Mouse (Mus musculus) lung, embryonic 16.5 days (tissue): ENCODE results near the gene Ros1. TPM values are rescaled to one million over a fixed set of nuclear protein-coding genes. Genes with fewer than 3 reads are reported as not detected.

ENCODE experiments used
- ATAC-seq: fragments of 200-750 bp; cut with Nextera tagmentation; 2 replicates; pipeline ENCODE4 v1.8.0; 2017; ENCODE audit warnings: low read depth, mild to moderate bottlenecking, moderate library complexity
- H3K27ac ChIP-seq: fragments of 300-500 bp; sonication (generic); 2 replicates; pipeline ENCODE4 v1.5.1; 2014; ENCODE audit warnings: mild to moderate bottlenecking, control low read depth, low read length
- H3K27me3 ChIP-seq: fragments of 300-500 bp; sonication (generic); 2 replicates; pipeline ENCODE4 v1.6.1; 2014; ENCODE audit warnings: low read depth, low read length, mixed read lengths; ENCODE audit not compliant: control insufficient read depth, insufficient read depth
- H3K36me3 ChIP-seq: fragments of 300-500 bp; sonication (generic); 2 replicates; pipeline ENCODE4 v1.6.1; 2014; ENCODE audit warnings: low read length; ENCODE audit not compliant: control insufficient read depth, insufficient read depth
- H3K4me1 ChIP-seq: fragments of 300-500 bp; sonication (generic); replicated peaks from 2 replicates; pipeline ENCODE4 v1.6.1; 2014; ENCODE audit warnings: low read length, mixed read lengths; ENCODE audit not compliant: control insufficient read depth, insufficient read depth
- H3K4me2 ChIP-seq: fragments of 300-500 bp; sonication (generic); 2 replicates; pipeline ENCODE4 v1.6.1; 2014; ENCODE audit warnings: low read depth, low read length, control low read depth
- H3K4me3 ChIP-seq: fragments of 300-500 bp; sonication (generic); 2 replicates; pipeline ENCODE4 v1.5.1; 2014; ENCODE audit warnings: mild to moderate bottlenecking, low read length, control low read depth
- H3K9ac ChIP-seq: fragments of 300-500 bp; sonication (generic); 2 replicates; pipeline ENCODE4 v1.6.1; 2014; ENCODE audit warnings: low read length, control low read depth
- H3K9me3 ChIP-seq: fragments of 300-500 bp; sonication (generic); 2 replicates; pipeline ENCODE4 v1.6.1; 2016; ENCODE audit warnings: low read length; ENCODE audit not compliant: control insufficient read depth
- WGBS: fragments of 180-500 bp; shearing (Covaris S2); extraction: QIAGEN DNeasy Blood & Tissue Kit; methylation state at CpG from one replicate; pipeline ENCODE4 v1.1.7; 2014; 5-methylcytosine and 5-hydroxymethylcytosine counted together
- polyA plus RNA-seq: library from polyadenylated mRNA; unstranded; fragments of >200 nt; fragmentation: Nextera tagmentation; extraction: Ambion mirVana; gene quantifications from 2 replicates; pipeline ENCODE4 v1.2.1, GENCODE M21; 2015

Gene Ros1
- polyA plus RNA-seq, 1 experiment from 2014 or later = 0.23 TPM

DNA sequence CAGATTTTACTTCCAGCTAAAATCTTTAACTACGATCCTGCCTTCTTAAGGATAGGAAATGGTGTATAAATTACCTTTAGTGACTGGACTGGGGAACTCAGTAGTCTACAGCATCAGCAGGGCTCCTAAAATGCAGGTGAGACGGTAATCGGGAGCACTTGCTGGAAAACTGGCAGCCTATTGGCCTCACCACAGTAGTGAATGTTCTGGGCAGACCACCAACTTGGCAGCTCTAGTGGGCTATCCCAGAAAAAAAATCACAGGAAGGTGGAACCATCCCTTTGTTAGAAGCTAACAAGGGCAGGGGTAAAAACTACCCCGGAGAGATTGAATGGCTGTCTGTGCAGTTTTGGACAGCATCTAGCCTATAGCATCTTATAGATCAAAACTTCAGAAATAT, 102.9 kb downstream of the Ros1 start:
- Histone ChIP-seq H3K9ac (no peak overlapping the region), H3K4me1 (no peaks in the 10 kb centered on the region), H3K9me3 (no peaks in the 10 kb centered on the region), H3K4me3 (no peak overlapping the region), H3K36me3 (no peaks in the 10 kb centered on the region), H3K27ac (no peak overlapping the region), H3K27me3 (no peaks in the 10 kb centered on the region), H3K4me2 (no peak overlapping the region)
- WGBS = 88% methylated on average over 4 of the region's 4 CpGs
- ATAC-seq = no peak

DNA sequence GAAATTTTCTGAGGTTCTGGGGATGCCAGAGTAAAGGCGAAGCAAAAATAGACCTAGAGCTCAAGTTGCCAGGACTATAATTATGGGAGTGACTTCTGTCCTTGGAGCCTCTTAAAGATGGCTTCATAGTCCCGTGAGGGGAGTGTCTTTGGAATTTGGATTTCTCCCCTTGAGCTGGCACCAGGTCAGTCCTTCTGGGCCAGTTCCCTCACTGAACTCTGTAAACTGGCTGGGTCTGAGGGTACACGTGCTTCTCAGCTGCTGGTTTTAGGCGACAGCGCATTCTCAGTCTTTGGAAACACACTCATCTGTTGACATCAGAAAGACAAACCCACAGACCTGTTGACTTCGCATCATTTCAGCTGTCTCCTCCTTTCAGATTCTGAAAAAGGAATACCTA, 108.4 kb downstream of the Ros1 start:
- H3K4me1 ChIP-seq = no peaks in the 10 kb centered on the region
- H3K9me3 ChIP-seq = no peaks in the 10 kb centered on the region
- no peak overlapping the region for H3K9ac ChIP-seq

GRCm38 (mm10) chr10:52072482-52072881, 122.6 kb downstream of the Ros1 start:
- Histone ChIP-seq H3K4me1 (no peaks in the 10 kb centered on the region), H3K4me3 (no peak overlapping the region), H3K9me3 (no peaks in the 10 kb centered on the region), H3K27ac (no peak overlapping the region), H3K4me2 (no peak overlapping the region), H3K9ac (no peak overlapping the region), H3K36me3 (no peaks in the 10 kb centered on the region), H3K27me3 (no peaks in the 10 kb centered on the region)
- 0 out of 2 replicates have a peak, but pooled peaks have one; percentile 43 for ATAC-seq

More for the DNA sequence above, 108.4 kb downstream of the Ros1 start:
- no peaks in the 10 kb centered on the region for H3K36me3 ChIP-seq
- 77% methylated on average over 6 of the region's 6 CpGs for WGBS
- no peaks in the 10 kb centered on the region for H3K27me3 ChIP-seq
- no peak overlapping the region for H3K27ac ChIP-seq
- no peak overlapping the region for H3K4me2 ChIP-seq
- no peak for ATAC-seq
- H3K4me3 ChIP-seq = no peak overlapping the region

DNA sequence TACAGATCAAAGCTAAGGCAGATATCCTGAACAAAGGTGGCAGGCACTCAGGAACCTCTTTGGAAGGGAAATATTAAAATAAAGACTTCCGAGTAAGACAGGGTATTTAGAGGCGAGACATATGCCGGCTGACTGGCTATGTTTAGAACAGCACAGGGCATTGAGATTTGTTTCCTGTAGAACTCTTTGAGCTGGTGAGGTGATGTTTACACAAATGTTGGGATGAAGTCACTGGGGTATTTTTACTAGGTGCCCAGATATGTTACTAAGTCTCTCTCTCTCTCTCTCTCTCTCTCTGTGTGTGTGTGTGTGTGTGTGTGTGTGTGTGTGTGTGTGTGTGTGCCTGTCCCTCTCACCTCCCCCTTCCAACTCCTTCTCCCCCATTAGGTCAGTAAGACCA, 146.8 kb downstream of the Ros1 start:
- H3K4me2 ChIP-seq = no peak overlapping the region
- H3K36me3 ChIP-seq = no peaks in the 10 kb centered on the region
- H3K27ac ChIP-seq = no peak overlapping the region
- H3K27me3 ChIP-seq = no peaks in the 10 kb centered on the region
- no peak overlapping the region for H3K9ac ChIP-seq
- H3K9me3 ChIP-seq = no peaks in the 10 kb centered on the region
- H3K4me1 ChIP-seq = no peaks in the 10 kb centered on the region
- no peak for ATAC-seq
- 27% methylated on average over 3 of the region's 3 CpGs for WGBS
- no peak overlapping the region for H3K4me3 ChIP-seq

DNA sequence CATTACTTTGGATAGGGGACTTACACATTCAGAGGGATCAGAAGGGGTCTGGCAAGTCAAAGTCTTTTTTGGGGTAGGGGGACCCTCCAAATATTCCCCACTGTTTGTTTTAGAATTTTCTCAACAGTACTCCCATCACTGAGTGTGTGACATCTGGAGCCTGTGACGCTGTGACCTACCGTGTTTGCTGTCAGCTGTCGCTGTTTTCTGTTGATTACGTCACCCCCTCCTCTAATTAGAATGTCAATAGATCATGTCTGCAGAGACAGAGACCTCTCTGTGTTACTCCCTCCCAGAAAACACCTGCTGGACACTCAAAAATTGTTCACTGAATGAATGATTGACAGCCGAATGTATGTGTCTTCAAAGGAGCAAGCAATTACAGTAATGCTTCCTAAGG, 152.0 kb downstream of the Ros1 start:
- H3K4me2 ChIP-seq = no peak overlapping the region
- ATAC-seq = no peak
- WGBS = 62% methylated on average over 5 of the region's 5 CpGs
- no peak overlapping the region for H3K9ac ChIP-seq
- no peak overlapping the region for H3K27ac ChIP-seq
- H3K9me3 ChIP-seq = no peaks in the 10 kb centered on the region
- no peaks in the 10 kb centered on the region for H3K4me1 ChIP-seq
- no peaks in the 10 kb centered on the region for H3K36me3 ChIP-seq
- no peaks in the 10 kb centered on the region for H3K27me3 ChIP-seq
- H3K4me3 ChIP-seq = no peak overlapping the region

GRCm38 (mm10) chr10:52039392-52039791, 155.7 kb downstream of the Ros1 start:
- no peak overlapping the region for H3K27ac ChIP-seq
- WGBS = 86% methylated on average over 1 of the region's 1 CpGs
- H3K4me2 ChIP-seq = no peak overlapping the region
- H3K4me1 ChIP-seq = no peaks in the 10 kb centered on the region
- H3K9ac ChIP-seq = no peak overlapping the region
- no peaks in the 10 kb centered on the region for H3K36me3 ChIP-seq
- no peak for ATAC-seq
- no peaks in the 10 kb centered on the region for H3K9me3 ChIP-seq
- no peaks in the 10 kb centered on the region for H3K27me3 ChIP-seq
- H3K4me3 ChIP-seq = no peak overlapping the region

- no peak for ATAC-seq
- Histone ChIP-seq H3K9me3 (no peaks in the 10 kb centered on the region), H3K4me3 (no peak overlapping the region), H3K4me1 (no peaks in the 10 kb centered on the region), H3K27me3 (peaks cover 24% of the 10 kb centered on the region), H3K36me3 (no peaks in the 10 kb centered on the region), H3K27ac (no peak overlapping the region), H3K9ac (no peak overlapping the region), H3K4me2 (no peak overlapping the region)
Measured at GRCm38 (mm10) chr10:52033729-52034128, 161.3 kb downstream of the Ros1 start.

DNA sequence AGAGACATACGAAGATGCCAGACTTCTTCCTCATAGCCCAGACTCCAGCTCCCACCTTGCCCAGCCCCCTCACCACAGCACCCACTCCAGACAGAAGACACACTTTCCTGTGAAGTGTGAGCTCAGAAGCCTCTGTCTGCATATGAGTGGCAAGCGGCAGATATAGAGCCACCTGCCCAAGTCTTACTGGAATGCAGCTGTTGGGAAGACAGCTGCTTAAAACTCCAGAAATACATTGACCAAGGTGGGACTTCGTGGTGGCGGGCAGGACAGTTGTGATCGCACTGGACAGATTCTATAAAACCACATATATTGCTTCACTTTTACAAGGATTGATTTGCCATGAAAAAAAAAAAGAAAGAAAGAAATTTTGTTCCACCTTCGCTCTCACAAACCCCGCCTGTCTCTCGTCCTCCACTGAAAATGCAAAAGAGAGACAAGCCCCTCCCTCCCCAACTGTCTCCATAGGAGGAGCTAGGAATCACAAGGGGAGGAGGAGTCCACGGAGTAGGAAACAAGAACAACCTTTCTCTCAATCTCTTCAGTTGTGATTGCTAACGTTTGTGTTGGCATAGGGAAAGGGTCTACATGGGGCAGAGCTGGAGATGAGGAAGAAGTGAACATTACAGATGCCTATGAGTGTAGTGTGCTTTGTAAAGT, 165.5 kb downstream of the Ros1 start:
- Histone ChIP-seq H3K4me3 (0 out of 2 replicates have a peak overlapping the region, but pooled peaks have one; percentile 2), H3K9me3 (no peaks in the 10 kb centered on the region), H3K36me3 (no peaks in the 10 kb centered on the region), H3K4me2 (no peak overlapping the region), H3K9ac (no peak overlapping the region), H3K4me1 (peaks cover 7% of the 10 kb centered on the region), H3K27me3 (peaks cover 63% of the 10 kb centered on the region), H3K27ac (no peak overlapping the region)
- ATAC-seq = no peak
- 2% methylated on average over 10 of the region's 10 CpGs for WGBS

DNA sequence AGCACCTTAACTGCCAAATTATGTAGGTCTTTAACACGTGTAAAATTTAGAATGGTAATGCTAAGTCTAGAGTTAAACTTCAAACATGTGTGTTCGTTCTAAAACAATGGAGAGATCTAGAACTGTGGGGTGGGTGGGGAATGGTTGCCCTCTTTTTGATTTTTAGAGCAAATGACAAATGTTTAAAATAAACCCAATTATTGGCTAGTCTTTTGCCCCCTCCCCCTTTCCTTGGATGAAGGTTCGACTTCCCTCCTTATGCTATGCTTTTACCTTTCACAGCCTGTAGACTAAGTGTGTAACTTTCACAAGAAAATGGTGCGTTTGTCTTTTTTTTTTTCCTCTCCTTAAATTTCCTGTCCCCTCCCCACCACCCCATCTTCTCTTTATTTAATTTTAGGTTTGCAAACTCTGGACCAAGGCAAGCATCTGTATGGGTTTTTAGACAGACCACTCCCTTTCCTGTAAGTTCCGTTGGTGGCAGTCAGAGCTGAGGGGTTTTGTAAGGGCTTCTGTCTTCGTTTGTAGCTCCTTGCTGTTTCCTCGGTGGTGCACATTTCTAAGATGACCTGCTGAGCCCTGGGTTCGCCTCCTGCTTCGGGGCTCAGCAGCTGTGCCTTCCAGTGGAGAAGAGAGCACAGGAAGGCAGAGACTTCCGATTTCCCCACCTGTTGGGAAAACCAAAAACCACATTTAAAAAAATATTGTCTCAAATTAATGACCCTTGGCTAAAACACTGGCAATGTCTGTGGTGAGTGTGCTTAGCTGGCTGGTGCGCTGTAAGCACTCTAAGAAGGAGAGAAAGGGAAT, 166.3 kb downstream of the Ros1 start:
- WGBS = 3% methylated on average over 11 of the region's 11 CpGs
- no peak overlapping the region for H3K9ac ChIP-seq
- no peak for ATAC-seq

More for the DNA sequence above, 166.3 kb downstream of the Ros1 start:
- H3K4me2 ChIP-seq = no peak overlapping the region
- no peak overlapping the region for H3K4me3 ChIP-seq
- H3K27me3 ChIP-seq = peaks cover 70% of the 10 kb centered on the region
- H3K27ac ChIP-seq = no peak overlapping the region
- H3K4me1 ChIP-seq = peaks cover 7% of the 10 kb centered on the region
- H3K9me3 ChIP-seq = no peaks in the 10 kb centered on the region
- H3K36me3 ChIP-seq = no peaks in the 10 kb centered on the region
